Mouse (Mus musculus) adrenal gland, postnatal 4 days (tissue): ENCODE results near the gene Pml. TPM values are rescaled to one million over a fixed set of nuclear protein-coding genes. Genes with fewer than 3 reads are reported as not detected.

Experiments
- DNase-seq, 2 experiments: peaks; one replicate each; pipeline ENCODE4 v3.0.0; 2021 to 2022; ENCODE audit warnings: low spot score in 2 of 2, mixed read lengths in 2 of 2
- total RNA-seq, 2 experiments: library from RNA; stranded (reverse); gene quantifications; 2 replicates each; pipeline ENCODE4 v1.2.3; 2021

Pml gene
- total RNA-seq, 2 experiments from 2014 or later, result 31.6 to 32.1 TPM

DNA sequence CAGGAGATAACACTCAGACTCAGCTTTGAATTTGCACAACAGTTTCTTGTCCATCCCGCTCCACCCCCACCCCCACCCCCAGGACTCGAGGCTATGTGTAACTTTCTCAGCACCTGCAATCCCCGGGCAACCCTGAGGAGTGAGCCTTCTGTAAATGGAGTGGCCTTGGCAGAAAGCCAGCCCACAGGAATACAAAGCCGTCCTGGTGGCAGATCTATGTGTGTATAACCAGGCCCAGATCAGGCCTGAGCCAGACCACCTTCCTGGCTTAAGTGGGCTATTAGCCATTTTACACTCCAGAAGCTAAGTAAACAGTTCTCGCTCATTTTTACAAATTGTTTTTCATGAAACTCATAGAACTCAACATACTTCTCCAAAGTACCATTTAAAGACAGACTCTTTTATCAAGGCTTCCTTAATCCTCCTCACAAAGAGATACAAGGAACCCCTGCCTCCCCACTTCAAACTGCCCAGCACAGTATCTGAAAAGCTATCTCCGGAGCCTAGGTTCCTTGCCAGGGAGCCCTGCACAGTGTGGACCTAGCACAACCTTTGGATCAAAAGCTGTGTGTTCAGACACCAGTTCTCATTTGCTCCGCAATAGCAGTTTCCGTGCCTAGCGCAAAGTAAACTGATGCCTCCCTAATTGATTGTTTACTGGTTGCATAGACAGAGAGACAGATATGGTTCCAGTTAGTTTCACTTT is 7.7 kb downstream of the Pml start:
- DNase-seq, result no peak

DNA sequence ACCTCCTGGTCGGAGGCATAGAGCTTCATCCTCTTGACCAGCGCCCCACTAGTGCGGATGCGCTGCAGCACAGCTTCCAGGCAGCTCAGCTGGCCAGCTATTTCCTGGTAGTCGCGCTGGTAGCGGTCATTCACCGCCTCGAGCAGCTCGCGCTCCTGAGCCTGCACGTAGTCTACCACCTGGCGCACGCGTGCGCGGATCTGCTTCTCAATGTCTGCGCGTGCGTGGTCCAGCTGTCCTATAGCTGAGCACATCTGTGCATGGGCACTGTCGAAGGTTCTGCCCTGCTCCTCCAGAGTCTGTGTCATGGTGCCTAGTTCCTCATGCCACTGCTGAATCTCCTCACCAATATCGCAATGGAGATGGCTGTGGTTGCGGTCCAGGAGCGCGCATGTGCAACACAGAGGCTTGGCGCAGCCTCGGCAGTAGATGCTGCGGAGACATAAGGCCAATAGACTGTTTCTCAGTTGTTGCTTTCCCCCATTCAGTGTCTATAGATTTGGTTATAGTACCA is 15.0 kb downstream of the Pml start:
- no peak for DNase-seq

DNA sequence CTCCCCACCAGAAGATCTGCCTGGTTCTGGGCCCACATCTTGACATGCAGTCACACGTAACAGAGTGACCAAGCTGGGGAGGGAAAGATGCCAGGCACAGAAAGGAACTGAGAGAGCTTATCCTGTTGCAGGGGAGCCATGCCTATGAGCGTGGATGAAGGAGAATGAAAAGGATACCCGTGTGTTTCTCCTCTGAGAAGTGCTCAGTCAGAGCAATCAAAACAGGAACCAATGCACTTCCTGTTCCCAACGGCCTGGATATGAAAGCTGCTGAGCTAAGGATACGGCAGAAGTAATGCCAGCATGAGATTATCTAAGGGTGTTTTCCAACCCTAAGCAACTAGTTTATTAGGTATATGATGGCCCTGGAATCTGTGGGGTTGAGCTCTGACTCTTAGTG is 17.2 kb downstream of the Pml start:
- no peak for DNase-seq

DNA sequence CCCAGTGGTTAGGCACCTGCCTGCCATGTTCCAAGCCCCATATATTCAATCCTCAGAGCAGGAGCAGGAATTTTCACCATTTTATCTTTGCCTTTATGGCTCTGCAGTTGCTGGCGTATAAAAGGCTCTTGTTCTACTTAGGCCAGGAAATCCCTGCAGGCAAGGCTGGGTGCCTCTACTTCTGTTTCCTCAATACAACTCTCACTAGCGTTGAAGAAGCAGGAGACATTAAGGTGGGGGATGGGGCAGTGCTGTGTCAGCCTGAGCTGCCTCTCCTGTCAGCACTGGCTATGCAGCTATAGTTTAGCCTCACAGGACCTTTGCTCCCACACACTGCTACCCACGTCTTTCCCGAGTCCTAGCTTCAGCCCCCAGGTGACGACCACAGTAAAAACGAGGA is 17.8 kb downstream of the Pml start:
- no peak for DNase-seq

DNA sequence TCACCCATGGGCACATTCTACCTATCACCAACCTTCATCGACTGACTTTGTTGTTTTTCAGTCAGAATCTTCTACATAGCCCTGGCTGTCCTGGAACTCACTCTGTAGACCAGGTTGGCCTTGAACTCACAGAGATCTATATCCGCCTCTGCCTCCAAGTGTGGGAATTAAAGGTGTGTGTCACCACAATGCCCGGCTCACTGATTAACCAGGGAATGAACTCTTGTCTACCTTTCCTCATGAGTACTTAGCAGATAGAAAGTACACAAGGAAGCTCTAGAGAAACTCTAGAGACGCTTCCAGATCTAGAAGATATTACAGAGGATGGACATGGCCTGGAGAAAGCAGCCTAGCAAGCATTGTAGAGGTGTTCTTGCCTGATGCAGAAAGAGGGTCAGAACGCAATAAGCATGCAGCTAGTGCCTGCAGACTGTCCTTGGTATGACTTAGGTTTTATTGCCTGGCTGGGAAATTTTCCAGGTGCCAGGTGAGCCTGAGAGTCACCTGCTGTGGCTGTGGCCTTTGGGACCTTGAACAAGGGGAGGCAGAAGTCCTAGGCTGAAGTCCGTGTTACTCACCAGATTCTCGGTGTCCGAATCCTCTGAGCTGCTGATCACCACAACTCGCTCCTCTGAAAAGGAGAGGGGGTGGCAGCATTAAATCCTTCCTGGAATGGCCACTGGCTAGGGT is 20.7 kb downstream of the Pml start:
- DNase-seq, result no peak

DNA sequence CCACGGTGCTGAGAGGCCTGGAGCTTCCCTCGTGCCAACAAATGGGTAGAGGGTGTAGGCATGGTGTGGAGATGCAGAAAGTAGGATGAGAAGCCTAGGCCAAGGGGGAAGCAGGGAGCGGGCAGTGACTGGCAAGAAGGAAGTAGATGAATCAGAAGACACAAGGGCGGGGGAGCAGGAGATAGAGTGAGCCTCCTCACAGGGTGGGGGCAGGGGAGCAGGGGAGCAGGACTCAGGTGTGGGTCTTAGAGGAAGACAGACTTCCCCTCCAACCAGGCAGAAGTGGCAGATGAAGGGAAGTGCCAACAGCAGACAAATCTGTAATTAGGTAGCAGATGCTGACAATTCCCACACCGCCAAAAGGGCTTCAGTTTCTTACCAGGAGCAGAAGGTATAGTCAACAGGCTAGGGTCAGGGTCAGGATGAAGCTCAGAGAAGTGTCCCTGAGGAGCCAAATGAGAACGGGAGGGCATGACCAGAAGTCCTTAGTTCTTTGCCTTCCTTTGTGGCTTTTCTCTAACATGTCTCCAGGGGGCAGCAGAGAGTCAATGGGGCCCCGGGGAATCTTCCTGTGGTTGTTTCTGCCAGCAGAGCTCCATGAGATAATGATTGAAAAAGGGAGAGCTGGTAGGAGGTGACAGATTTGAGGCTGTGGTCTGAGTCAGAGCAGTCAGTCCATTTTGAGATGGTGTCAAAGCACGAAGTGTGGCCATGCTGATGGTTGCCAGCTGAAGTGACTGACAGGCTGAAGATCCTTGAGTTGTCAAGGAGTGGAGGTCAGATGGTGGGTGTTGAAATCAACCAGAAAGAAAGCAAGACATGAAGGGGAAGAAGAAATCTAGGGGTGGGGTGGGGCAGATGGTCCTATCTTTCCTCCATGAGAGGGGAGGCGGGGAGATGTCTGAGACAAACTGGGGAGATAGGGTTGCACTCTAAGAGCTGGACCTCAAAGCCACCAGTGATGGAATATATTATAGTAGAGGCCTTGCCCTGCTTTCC is 23.4 kb downstream of the Pml start:
- peak in 1 of 2 experiments; percentile 50 for DNase-seq

DNA sequence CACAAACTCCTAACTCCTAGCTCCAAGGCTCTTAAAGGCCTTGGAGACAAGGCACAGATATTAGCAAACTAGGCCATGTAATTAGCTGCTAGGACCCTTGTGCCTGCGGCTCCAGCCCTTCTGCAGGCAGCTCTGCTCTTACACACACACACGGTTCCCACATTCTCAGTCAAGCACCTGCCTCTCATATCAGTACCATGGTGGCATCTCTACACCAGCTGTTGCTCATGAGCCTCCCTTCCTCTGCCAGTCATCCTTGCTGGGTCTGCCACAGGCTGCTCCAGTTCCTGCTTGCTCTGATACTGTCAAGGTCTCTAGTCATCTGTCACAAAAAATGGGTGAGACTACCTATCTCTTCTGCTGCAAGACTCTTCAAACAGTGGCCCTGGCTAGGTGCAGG is 25.2 kb downstream of the Pml start:
- DNase-seq, result no peak

DNA sequence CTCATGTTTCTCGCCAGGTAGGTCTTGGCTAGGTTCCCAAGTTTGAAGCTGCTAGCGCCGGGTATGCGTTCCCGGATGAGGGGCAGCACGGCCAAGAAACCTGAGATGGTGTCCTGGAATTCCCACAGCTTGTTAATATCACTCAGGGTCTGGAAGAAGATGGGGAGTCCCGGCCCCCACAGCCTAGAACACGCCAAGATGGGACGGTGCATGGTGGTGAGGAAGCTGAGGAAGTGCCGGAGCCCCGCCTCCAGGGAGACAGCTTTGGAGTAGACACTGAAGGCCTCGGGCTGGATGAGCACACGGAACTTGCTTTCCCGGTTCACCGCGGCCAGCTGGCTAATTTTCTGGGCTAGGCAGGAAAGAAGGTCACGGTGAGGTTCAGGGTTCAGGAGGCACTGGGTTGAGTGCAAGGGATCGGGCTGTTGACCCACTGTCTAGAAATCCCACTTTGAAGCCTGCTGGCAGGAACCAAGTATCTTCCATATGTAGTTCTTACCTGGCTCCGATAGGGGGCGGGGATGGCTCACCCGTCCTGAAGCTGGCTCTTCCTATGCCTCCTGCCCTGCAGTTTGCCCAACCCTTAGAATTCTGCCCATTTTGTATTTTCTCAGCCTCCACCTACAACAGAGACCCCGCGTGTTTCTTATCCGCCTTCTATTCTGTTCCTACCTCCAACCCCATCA is 29.2 kb downstream of the Pml start:
- no peak for DNase-seq

DNA sequence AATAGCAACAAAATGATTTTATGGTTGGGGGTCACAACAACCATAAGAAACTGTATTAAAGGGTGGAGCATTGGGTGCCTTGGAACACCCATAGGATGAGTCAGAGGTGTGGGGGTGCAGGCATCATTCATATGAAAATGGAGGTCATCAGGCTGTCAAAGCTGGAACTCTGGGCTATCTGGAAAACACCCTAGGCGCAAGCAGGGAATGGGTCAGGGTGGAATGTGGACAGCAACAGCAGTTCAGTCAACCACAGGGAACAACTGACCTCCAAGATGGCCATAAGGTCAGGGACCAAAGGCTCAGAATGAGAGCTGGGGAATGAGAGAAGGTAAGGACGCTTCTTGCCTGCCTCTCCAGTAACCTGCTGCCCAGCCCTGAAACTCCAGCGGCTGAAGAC is 31.0 kb downstream of the Pml start:
- no peak for DNase-seq

DNA sequence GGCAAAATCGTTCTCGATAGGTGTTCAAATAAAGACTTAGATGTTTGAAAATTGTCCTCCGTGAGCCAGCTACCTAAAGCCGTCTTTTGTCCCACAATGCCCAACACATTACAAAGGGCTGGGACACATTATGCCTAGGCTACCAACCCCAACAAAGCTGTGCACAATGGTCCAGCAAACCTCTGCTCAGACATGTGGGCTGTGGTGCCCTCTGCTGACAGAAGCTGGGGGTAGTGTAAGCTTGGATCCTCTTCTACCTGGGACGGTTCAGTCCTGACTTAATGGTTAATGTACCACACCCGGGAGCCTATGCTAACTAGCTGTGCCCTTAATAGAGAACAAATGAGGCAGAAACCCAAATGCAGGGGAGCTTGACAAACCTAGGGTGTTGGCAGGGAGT is 33.2 kb downstream of the Pml start:
- DNase-seq, result no peak

DNA sequence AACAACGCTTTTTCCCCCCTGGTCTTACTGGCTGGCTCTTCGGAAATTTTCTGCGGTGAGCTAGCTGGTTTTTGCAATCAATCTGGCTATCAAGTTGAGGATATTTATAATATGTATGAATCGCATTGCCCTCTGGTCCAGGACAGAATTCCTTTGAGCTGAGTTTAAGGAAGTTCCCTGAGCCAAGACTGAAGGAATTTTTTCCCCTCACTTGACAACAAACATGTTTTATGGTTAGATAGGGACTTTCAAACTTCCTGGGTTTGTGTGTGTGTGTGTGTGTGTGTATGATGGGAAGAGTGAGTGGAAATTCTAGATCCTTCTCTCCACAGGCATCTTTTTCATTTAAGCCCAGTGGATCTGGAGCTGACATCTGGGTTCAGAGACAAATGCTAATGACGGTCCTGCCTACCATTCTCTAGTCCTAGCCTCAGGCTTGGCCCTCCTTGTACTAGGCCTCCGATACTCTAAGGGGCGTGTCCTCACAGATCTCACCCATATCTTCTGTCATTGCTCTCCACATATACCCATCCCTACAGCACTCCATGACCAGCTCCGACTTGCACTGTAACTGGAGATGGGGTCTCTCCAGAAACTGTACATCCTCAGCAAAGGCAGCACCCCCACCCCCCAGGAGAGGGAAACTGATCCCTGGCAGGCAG is 34.9 kb downstream of the Pml start:
- no peak for DNase-seq

DNA sequence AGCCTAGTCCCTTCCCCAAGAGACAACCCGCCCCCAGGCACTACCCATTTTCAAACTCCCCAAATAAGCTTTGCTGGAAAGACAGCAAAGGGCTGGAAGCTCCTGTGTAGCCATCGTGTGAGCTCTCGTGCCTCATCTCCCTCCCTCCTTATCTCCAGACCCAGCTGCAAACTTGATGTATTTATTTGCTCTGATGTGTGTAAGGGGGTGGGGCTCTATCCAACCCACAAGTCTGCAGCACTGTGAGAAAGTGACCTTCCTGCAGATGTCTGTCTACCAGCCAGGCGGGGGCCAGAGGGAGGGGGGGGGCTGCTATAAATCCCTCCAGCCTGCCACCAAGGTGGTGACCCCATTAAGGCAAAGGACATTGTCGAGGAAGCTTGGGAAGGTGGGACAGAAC is 35.7 kb downstream of the Pml start:
- DNase-seq, result no peak

DNA sequence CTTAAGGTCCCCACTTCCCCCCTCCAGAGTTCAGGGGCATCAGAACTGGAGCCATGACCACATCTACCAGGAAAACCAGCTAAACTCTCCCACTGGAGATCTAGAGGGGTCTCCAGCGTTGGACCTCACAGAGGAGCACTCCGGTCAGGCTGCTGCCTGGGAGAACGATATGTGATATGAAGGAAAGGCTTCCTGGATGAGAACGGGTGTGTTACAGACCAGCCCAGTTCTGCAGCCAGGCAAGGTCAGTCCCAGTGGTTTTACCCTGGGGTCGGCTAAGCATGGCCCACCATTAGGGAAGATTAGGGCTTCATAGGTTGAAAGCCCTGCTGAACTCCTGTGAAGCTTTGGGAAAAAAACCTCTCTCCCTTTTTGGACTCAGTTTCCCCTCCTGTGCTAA is 36.2 kb downstream of the Pml start:
- no peak for DNase-seq

DNA sequence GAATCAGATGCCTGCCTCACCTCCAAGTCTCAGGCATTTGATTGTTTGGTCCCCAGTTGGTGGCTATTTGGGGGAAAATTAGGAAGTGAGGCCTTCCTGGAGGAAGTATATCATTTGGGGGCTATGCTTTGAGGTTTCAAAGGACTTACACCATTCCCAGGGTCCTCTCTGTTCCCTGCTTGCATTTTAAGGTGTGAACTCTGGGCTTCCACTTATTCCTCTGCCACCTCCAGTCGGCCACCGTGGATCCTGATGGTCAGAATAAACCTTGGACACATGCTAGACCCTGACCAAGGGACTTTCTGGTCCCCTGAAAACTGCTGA is 39.3 kb downstream of the Pml start:
- DNase-seq, result no peak

DNA sequence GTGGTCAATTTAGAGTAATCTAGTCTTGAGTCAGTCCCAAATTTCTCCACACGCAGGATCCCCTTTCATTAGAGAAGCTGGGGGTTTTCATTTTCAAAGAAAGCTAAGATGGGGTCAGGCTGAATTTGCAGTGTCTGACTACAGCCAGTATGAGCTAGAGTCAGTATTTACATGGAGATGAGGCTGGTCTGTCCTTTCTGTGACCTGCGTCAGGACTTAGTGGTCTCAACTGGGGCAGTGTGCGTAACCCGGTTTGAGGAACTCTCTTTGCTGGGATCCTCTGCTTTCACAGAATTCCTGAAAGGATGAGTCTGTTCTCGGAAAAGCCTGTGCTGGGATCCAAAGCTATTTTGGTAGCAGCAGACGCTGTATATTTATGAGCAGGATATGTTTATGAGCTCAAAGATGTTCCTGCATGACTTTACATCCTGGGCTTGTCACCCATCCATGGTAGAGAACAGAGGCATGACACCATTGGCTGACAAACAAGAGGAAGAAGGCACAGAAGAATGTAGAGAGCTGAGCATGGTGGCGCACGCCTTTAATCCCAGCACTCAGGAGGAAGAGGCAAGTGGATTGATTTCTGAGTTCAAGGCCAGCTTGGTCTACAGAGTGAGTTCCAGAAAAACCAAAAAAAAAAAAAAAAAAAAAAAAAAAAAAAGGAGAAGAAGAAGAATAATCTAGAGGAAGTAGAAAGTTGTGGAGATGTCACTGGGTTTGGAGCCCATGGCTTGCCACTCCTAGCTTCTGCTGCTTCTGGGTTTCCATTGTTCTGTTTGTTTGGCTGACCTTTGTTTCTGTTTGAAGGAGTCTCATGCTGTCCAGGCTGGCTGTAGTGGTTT is 39.9 kb downstream of the Pml start:
- DNase-seq, result no peak

DNA sequence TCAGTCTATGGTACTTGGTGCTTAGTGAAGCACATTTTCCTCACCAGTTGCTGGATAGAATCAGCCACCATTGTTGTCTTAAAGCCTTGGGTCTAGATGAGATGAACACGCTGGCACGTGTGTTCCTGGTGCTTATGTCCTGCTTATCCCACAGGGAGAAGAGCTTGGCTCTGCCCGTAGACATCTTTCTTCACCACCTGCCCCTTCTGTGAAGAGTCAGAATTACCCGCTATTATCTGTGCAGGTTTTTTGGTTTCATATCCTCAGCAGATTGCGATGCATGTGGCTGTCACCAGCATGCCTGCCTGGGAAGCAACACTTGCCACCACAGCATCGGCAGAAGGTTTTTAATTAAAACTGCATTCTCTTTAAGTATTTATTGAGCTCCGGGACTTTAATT is 43.6 kb downstream of the Pml start:
- no peak for DNase-seq

DNA sequence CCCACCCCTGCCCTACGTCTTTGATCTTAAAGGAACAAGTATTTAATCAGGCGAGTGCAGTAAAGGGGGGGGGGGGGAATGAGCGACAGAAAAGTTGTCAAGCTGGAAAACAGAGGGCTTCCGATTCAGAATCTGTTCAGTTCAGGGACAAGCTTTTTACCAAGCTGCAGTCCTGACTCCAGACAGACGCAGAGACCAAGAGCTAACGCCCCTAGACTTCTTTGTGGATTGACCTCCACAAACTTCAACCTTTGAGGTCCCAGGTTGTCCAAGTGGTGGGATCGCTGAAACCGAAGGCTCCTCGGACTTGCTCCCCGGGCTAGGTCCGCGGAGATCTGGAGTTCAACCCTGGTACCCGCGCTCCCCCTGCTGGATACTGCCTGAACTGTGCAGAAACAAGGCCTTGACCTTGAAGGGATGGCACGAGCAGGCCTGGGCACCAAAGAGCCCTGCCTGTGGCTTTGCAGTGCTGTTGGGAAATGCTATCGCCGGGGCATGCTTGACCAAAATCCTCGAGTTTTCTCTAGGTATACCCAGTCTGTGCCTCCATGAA is 45.1 kb downstream of the Pml start:
- DNase-seq, result peak; percentile 90 to 92

DNA sequence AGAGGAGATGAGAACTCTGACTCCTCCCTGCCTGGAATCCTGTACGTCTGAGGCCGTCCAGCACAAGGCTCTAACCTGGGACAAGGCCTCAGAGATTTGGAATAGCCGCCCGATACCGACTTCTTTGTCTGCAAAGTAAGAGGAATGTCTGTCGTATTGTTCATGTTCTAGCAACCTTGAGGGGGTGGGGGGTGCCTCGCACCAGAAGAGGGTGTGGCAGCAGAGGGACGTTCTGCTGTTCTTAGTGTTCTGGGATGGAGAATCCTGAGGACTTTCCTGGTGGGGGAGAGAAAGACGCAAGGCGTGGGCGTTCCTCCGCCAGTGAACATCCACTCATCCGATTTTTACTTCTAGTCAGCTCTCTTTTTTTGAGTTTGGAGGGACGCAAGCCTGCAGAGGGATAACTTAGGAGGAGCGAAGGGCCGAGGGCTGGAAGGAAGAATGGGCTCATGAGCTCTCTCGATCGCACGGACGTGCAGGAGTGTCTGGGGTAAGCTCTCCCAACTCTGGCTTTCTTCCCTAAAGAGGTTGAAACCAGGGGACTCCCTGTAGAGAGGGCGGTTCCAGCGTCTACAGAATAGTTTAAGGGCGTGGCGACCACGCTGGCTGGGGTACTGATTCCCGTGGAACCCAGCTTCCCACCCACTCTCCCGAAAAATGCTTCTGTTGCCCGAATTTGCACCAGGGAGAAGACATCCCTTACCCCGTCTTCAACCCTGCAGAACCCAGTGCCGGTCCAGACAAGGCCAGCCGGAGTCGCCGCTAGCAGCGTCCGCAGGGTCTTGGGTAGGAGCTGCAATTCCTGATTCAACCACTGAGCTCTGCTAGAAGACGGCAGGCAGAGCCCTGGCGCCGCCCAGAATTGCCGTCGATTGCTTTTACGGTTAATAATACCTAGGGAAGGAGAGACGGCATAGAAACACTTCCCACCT is 45.8 kb downstream of the Pml start, which contains the start of the genes Islr and Islr2:
TSS of gene Islr (minus strand) at position 791 of the 932 bp plus-strand sequence.
TSS of gene Islr2 (minus strand) at position 804 of the 932 bp plus-strand sequence.
- peak in 1 of 2 experiments; percentile 52 for DNase-seq
